Mouse (Mus musculus) olfactory bulb, adult 2 months (tissue): Measurements from ENCODE around the gene Sstr1.

ENCODE experiments used
- CTCF ChIP-seq: fragments of 200-500 bp; IDR thresholded peaks from 2 replicates; pipeline ENCODE4 v1.5.1; 2012; ENCODE audit warnings: low read depth, mild to moderate bottlenecking, low read length, moderate library complexity; ENCODE audit not compliant: insufficient read depth
- POLR2A ChIP-seq: fragments of 200-500 bp; IDR thresholded peaks from 2 replicates; pipeline ENCODE4 v1.6.1; 2012; ENCODE audit warnings: mild to moderate bottlenecking, low read depth, low read length, moderate library complexity; ENCODE audit not compliant: insufficient read depth

DNA sequence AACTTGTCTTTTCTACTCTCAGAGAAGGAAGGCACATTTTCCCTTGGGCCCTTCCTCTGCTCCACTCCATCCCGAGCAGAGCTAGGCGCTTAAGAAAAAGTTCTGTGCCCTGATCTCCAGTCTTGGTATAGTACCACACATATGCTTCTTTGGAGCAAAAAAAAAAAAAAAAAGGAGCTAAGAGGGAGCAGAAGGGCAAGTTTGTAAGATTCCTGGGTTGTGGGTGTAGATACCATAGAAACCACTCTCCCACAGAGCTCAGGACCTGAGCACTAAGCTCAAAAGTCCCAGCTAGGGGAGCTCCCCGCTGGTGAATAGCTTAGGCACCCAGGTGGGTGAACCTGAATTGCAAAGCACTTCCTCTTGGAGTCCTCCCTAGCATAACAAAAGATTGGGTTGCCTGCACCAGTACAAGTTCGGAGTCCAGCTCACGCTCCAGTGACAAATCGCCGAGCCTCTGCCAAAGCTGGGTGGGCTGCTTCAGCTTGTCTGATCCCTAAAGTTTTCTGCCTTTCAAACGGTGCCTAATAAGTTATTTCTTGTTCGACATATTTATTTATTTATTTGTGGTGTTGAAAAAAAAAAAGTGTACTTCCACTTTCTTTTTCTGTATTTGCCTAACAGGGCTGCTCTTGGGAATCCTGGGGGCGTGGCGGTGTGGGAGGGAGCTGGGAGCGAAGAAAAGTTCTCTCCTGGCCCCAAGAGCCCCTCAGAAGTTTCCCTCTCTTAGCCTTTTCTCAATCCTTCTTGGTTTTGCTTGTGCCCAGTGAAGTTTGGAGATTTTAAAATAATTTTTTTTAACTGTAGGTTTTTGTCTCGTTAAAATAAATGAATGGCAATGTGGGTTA, 2.9 kb downstream of the Sstr1 start:
- TF ChIP-seq CTCF: no peak
- no peak for TF ChIP-seq POLR2A
